Mouse (Mus musculus): ENCODE data around the gene Vmn1r227. TPM values are rescaled to one million over a fixed set of nuclear protein-coding genes. Genes with fewer than 3 reads are reported as not detected.

Gene Vmn1r227
- not detected in 2 replicates for polyA plus RNA-seq (2014; fragmentation: Nextera tagmentation; extraction: Ambion mirVana)

GRCm38 (mm10) chr17:20729543-20729942, at the start of gene Vmn1r227:
TSS of gene Vmn1r227 (plus strand) at chr17:20729843.
- DNase-seq (ENCODE audit: low spot score) = no peak
- no peaks in the 10 kb centered on the region for H3K27me3 ChIP-seq (replicated peaks; ENCODE audit: control insufficient read depth, insufficient read depth, low read length)
- no peak within 1 kb of the TSS for H3K4me3 ChIP-seq (ENCODE audit: low read depth, low read length)
- ATAC-seq = no peak
- H3K27ac ChIP-seq (ENCODE audit: low read depth, low read length) = no peak within 1 kb of the TSS
- 29% methylated on average over 1 of the region's 1 CpGs for WGBS
- H3K9ac ChIP-seq (ENCODE audit: low read length) = no peak within 1 kb of the TSS
- no peaks in the 10 kb centered on the region for H3K4me1 ChIP-seq (ENCODE audit: control insufficient read depth, insufficient read depth, low read length)
- no peaks in the 10 kb centered on the region for H3K9me3 ChIP-seq (replicated peaks; ENCODE audit: control insufficient read depth, low read length)
- H3K36me3 ChIP-seq (ENCODE audit: control insufficient read depth, insufficient read depth, low read length) = no peaks in the 10 kb centered on the region
- no peak within 1 kb of the TSS for H3K4me2 ChIP-seq (ENCODE audit: low read length)

GRCm38 (mm10) chr17:20682543-20682942, 47.1 kb upstream of the Vmn1r227 start, which contains the start of gene Vmn1r226:
TSS of gene Vmn1r226 (plus strand) at chr17:20682843.
- H3K4me3 ChIP-seq (ENCODE audit: low read depth, low read length) = no peak within 1 kb of the TSS
- no peak within 1 kb of the TSS for H3K4me2 ChIP-seq (ENCODE audit: low read length)
- no peaks in the 10 kb centered on the region for H3K4me1 ChIP-seq (ENCODE audit: control insufficient read depth, insufficient read depth, low read length)
- no peaks in the 10 kb centered on the region for H3K27me3 ChIP-seq (replicated peaks; ENCODE audit: control insufficient read depth, insufficient read depth, low read length)
- H3K36me3 ChIP-seq (ENCODE audit: control insufficient read depth, insufficient read depth, low read length) = no peaks in the 10 kb centered on the region
- peaks cover 7% of the 10 kb centered on the region; the same call in 1 of the 2 replicates for H3K9me3 ChIP-seq (replicated peaks; ENCODE audit: control insufficient read depth, low read length)
- no peak within 1 kb of the TSS for H3K27ac ChIP-seq (ENCODE audit: low read depth, low read length)
- no peak for DNase-seq (ENCODE audit: low spot score)
- no peak within 1 kb of the TSS for H3K9ac ChIP-seq (ENCODE audit: low read length)
- ATAC-seq = no peak

GRCm38 (mm10) chr17:20786057-20786456, 56.4 kb downstream of the Vmn1r227 start, which contains the start of gene Vmn1r228:
TSS of gene Vmn1r228 (minus strand) at chr17:20786157.
- Histone ChIP-seq H3K36me3 (ENCODE audit: control insufficient read depth, insufficient read depth, low read length) (no peaks in the 10 kb centered on the region), H3K4me2 (ENCODE audit: low read length) (no peak within 1 kb of the TSS), H3K27ac (ENCODE audit: low read depth, low read length) (no peak within 1 kb of the TSS), H3K4me3 (ENCODE audit: low read depth, low read length) (no peak within 1 kb of the TSS), H3K9ac (ENCODE audit: low read length) (no peak within 1 kb of the TSS), H3K27me3 (replicated peaks; ENCODE audit: control insufficient read depth, insufficient read depth, low read length) (no peaks in the 10 kb centered on the region), H3K9me3 (replicated peaks; ENCODE audit: control insufficient read depth, low read length) (peaks cover 3% of the 10 kb centered on the region; the same call in 1 of the 2 replicates), H3K4me1 (ENCODE audit: control insufficient read depth, insufficient read depth, low read length) (no peaks in the 10 kb centered on the region)
- ATAC-seq (no peak), DNase-seq (ENCODE audit: low spot score) (no peak)

Other genes starting within 250 kb of the Vmn1r227 start
- gene Vmn2r108, start 248.5 kb upstream of the Vmn1r227 start, polyA plus RNA-seq (2014; fragmentation: Nextera tagmentation; extraction: Ambion mirVana) = not detected in 2 replicates
- gene Vmn1r225, start 231.7 kb upstream of the Vmn1r227 start, polyA plus RNA-seq (2014; fragmentation: Nextera tagmentation; extraction: Ambion mirVana) = not detected in 2 replicates
- not detected in 2 replicates for gene Vmn2r109, start 165.1 kb upstream of the Vmn1r227 start, polyA plus RNA-seq (2014; fragmentation: Nextera tagmentation; extraction: Ambion mirVana)
- 0.04 TPM in 1 of 2 replicates, not detected in the other for gene Vmn2r110, start 133.4 kb upstream of the Vmn1r227 start, polyA plus RNA-seq (2014; fragmentation: Nextera tagmentation; extraction: Ambion mirVana)
- gene Fpr-rs3, start 105.0 kb upstream of the Vmn1r227 start, polyA plus RNA-seq (2014; fragmentation: Nextera tagmentation; extraction: Ambion mirVana) = not detected in 2 replicates
- not detected in 2 replicates for gene Vmn1r226, start 47.0 kb upstream of the Vmn1r227 start, polyA plus RNA-seq (2014; fragmentation: Nextera tagmentation; extraction: Ambion mirVana)
- not detected in 2 replicates for gene Vmn1r228, start 56.3 kb downstream of the Vmn1r227 start, polyA plus RNA-seq (2014; fragmentation: Nextera tagmentation; extraction: Ambion mirVana)
- not detected in 2 replicates for gene Vmn1r229, start 81.7 kb downstream of the Vmn1r227 start, polyA plus RNA-seq (2014; fragmentation: Nextera tagmentation; extraction: Ambion mirVana)
- not detected in 2 replicates for gene Vmn1r230, start 110.6 kb downstream of the Vmn1r227 start, polyA plus RNA-seq (2014; fragmentation: Nextera tagmentation; extraction: Ambion mirVana)
- gene Vmn1r231, start 175.2 kb downstream of the Vmn1r227 start, polyA plus RNA-seq (2014; fragmentation: Nextera tagmentation; extraction: Ambion mirVana) = not detected in 2 replicates
- gene Vmn1r232, start 189.9 kb downstream of the Vmn1r227 start, polyA plus RNA-seq (2014; fragmentation: Nextera tagmentation; extraction: Ambion mirVana) = not detected in 2 replicates
- gene Ppp2r1a, start 215.5 kb downstream of the Vmn1r227 start, polyA plus RNA-seq (2014; fragmentation: Nextera tagmentation; extraction: Ambion mirVana) = 695 and 703 TPM in 2 replicates